Comparison of ENCODE assay signal across 22 mouse cellular contexts in genomic region chrX:8115275-8115674, GRCm38 (mm10). TPM values are rescaled to one million over a fixed set of nuclear protein-coding genes. Genes with fewer than 3 reads are reported as not detected.
DNase-seq lines count a peak whose midpoint lies in the region; ATAC-seq and TF ChIP-seq lines count a peak whose summit lies in the region.
"Had no signal": no experiment of that assay in that cellular context is flagged by ENCODE, and none has a peak within 500 bp of the region (broad histone marks: within the 10 kb centered on the region; RNA-seq: fewer than 3 reads in every experiment).

No protein-coding gene starts in this region.

- no peaks in the 10 kb centered on the region for H3K79me2 ChIP-seq in heart, adult 2 months (replicated peaks; ENCODE audit: control insufficient read depth, insufficient read depth, low read length)

- DNase-seq in heart, adult 2 months: no peak
- DNase-seq in heart, adult 8-10 months (ENCODE audit: low spot score): no peak
- no peak for DNase-seq in lung, embryonic 14.5 days
- DNase-seq in lung, postnatal 4 days: no peak
- DNase-seq in Patski (ENCODE audit: low read depth, low spot score): no peak
- no peak for DNase-seq in stomach, postnatal 0 days (ENCODE audit: low spot score)
- no peak for DNase-seq in T-cell, adult 2 months (ENCODE audit: low spot score)
- no peak for DNase-seq in heart, adult 11 months
- DNase-seq: adrenal gland, postnatal 14 days; cerebellum, adult 18-20 months; forebrain, postnatal 0 days; heart, adult 18-20 months; kidney, adult 11 months; kidney, postnatal 14 days; lung, adult 18-20 months; right cerebral cortex, postnatal 14 days; thymus, postnatal 14 days had no signal

- H3K9ac ChIP-seq in heart, adult 2 months (ENCODE audit: low read depth, low read length): no peak overlapping the region
- no peak overlapping the region for H3K9ac ChIP-seq in lung, embryonic 14.5 days
- no peak overlapping the region for H3K9ac ChIP-seq in stomach, postnatal 0 days (ENCODE audit: low read length)
- H3K9ac ChIP-seq: embryonic facial prominence, embryonic 13.5 days; forebrain, postnatal 0 days; hindbrain, embryonic 14.5 days; limb, embryonic 13.5 days; midbrain, embryonic 15.5 days had no signal

- WGBS in heart, adult 2 months: 64% methylated on average over 4 of the region's 4 CpGs
- WGBS in lung, embryonic 14.5 days: 63% methylated on average over 4 of the region's 4 CpGs
- WGBS in stomach, postnatal 0 days: 65% methylated on average over 4 of the region's 4 CpGs

- no peaks in the 10 kb centered on the region for H3K36me3 ChIP-seq in heart, adult 2 months (ENCODE audit: control insufficient read depth, insufficient read depth, low read length)
- no peaks in the 10 kb centered on the region for H3K36me3 ChIP-seq in lung, embryonic 14.5 days (ENCODE audit: insufficient read depth)
- no peaks in the 10 kb centered on the region for H3K36me3 ChIP-seq in stomach, postnatal 0 days (ENCODE audit: control insufficient read depth, insufficient read depth, low read length)
- H3K36me3 ChIP-seq: embryonic facial prominence, embryonic 13.5 days; limb, embryonic 13.5 days; midbrain, embryonic 15.5 days had no signal

- CTCF ChIA-PET in Patski (lab: Charles Lee): interaction anchor here (1.4 kb wide), 2 partner anchors 10 to 16 kb away, joined by 4 read pairs; no protein-coding TSS in a partner anchor

- ATAC-seq in lung, embryonic 14.5 days (ENCODE audit: insufficient read depth): no peak
- ATAC-seq in Patski: no peak
- ATAC-seq in stomach, postnatal 0 days (ENCODE audit: low FRiP score, low TSS enrichment): no peak
- ATAC-seq: forebrain, postnatal 0 days; midbrain, embryonic 15.5 days had no signal

- H3K27me3 ChIP-seq in heart, adult 2 months (ENCODE audit: control insufficient read depth, insufficient read depth, low read length): no peaks in the 10 kb centered on the region
- H3K27me3 ChIP-seq in lung, embryonic 14.5 days (ENCODE audit: insufficient read depth, low read length): no peaks in the 10 kb centered on the region
- H3K27me3 ChIP-seq in Patski: no peaks in the 10 kb centered on the region
- no peaks in the 10 kb centered on the region for H3K27me3 ChIP-seq in stomach, postnatal 0 days (ENCODE audit: control insufficient read depth, insufficient read depth, low read length)
- H3K27me3 ChIP-seq: embryonic facial prominence, embryonic 13.5 days; limb, embryonic 13.5 days; midbrain, embryonic 15.5 days had no signal

- no peak overlapping the region for H3K4me2 ChIP-seq in lung, embryonic 14.5 days
- H3K4me2 ChIP-seq in stomach, postnatal 0 days (replicated peaks; ENCODE audit: low read depth): no peak overlapping the region
- H3K4me2 ChIP-seq: embryonic facial prominence, embryonic 13.5 days; hindbrain, embryonic 14.5 days; limb, embryonic 13.5 days; midbrain, embryonic 15.5 days had no signal

- TF ChIP-seq EP300 in heart, adult 2 months (IDR thresholded peaks at IDR 0.05; ENCODE audit: insufficient read depth, low read depth, low read length): no peak
- no peak for TF ChIP-seq EP300 in stomach, postnatal 0 days (optimal IDR thresholded peaks at IDR 0.05)

- no peak for TF ChIP-seq POLR2A in heart, adult 2 months (IDR thresholded peaks at IDR 0.05; ENCODE audit: insufficient read depth, low read depth, low read length)

- intact Hi-C loops in heart, adult 2 months (cut with DNase I): no loop called here

- H3K4me3 ChIP-seq in heart, adult 2 months: no peak overlapping the region
- H3K4me3 ChIP-seq in lung, embryonic 14.5 days (ENCODE audit: low read depth, low read length): no peak overlapping the region
- H3K4me3 ChIP-seq in stomach, postnatal 0 days (ENCODE audit: low read depth, low read length): no peak overlapping the region
- H3K4me3 ChIP-seq: embryonic facial prominence, embryonic 13.5 days; limb, embryonic 13.5 days; midbrain, embryonic 15.5 days had no signal

- TF ChIP-seq CTCF in heart, adult 2 months (IDR thresholded peaks at IDR 0.05): peak; percentile 51
- peak; percentile 14; the same call in 1 of the 2 replicates for TF ChIP-seq CTCF in lung, embryonic 14.5 days (IDR thresholded peaks at IDR 0.05; ENCODE audit: low read depth)
- TF ChIP-seq CTCF in Patski (IDR thresholded peaks at IDR 0.05): peak; percentile 54
- peak; percentile 52 for TF ChIP-seq CTCF in stomach, postnatal 0 days (IDR thresholded peaks at IDR 0.05; ENCODE audit: low read depth)

- in situ Hi-C loops in Patski (cut with MboI; ENCODE audit: low pct_unique_long_range_greater_than_20kb): no loop called here

- H3K27ac ChIP-seq in heart, adult 2 months: no peak overlapping the region
- H3K27ac ChIP-seq in lung, embryonic 14.5 days (ENCODE audit: low read depth): no peak overlapping the region
- H3K27ac ChIP-seq in stomach, postnatal 0 days (replicated peaks): no peak overlapping the region
- H3K27ac ChIP-seq: embryonic facial prominence, embryonic 13.5 days; hindbrain, embryonic 14.5 days; limb, embryonic 13.5 days; midbrain, embryonic 15.5 days had no signal

- H3K9me3 ChIP-seq in lung, embryonic 14.5 days (ENCODE audit: low read depth, low read length): no peaks in the 10 kb centered on the region
- no peaks in the 10 kb centered on the region for H3K9me3 ChIP-seq in stomach, postnatal 0 days (ENCODE audit: control insufficient read depth, low read length)
- H3K9me3 ChIP-seq: embryonic facial prominence, embryonic 13.5 days; G1E; limb, embryonic 13.5 days; midbrain, embryonic 15.5 days had no signal

- POLR2A ChIA-PET in Patski (lab: Charles Lee): no interaction called here

- H3K4me1 ChIP-seq in heart, adult 2 months (ENCODE audit: control insufficient read depth, insufficient read depth, low read length): no peaks in the 10 kb centered on the region
- H3K4me1 ChIP-seq in lung, embryonic 14.5 days (ENCODE audit: insufficient read depth): no peaks in the 10 kb centered on the region
- H3K4me1 ChIP-seq in stomach, postnatal 0 days (replicated peaks; ENCODE audit: control insufficient read depth, insufficient read depth): no peaks in the 10 kb centered on the region
- H3K4me1 ChIP-seq: embryonic facial prominence, embryonic 13.5 days; limb, embryonic 13.5 days; midbrain, embryonic 15.5 days had no signal

RNA-seq across cellular contexts. Expression of gene Wdr13, which starts 17.4 kb away (rescaled TPM):
- total RNA-seq in heart, adult 2 months (2021): 10 to 100 TPM; 35.1 to 39.6 TPM
- polyA plus RNA-seq in heart, adult 2 months (2012; rRNA removed): 56.0 and 60.2 TPM in 2 replicates
- total RNA-seq in heart, adult 8-10 months (2022): 10 to 100 TPM; 34.2 to 48.2 (median 41.0) TPM
- polyA plus RNA-seq in lung, embryonic 14.5 days (2014; fragmentation: Nextera tagmentation; extraction: Ambion mirVana): 20.8 and 21.8 TPM in 2 replicates
- polyA plus RNA-seq in Patski (2021): 66.1 TPM
- polyA plus RNA-seq in stomach, postnatal 0 days (2015; fragmentation: Nextera tagmentation; extraction: Ambion mirVana): 15.6 and 16.7 TPM in 2 replicates

RNA-seq across cellular contexts. Expression of gene Was, which starts 25.0 kb away (rescaled TPM):
- total RNA-seq in heart, adult 2 months (2021): 1 to 10 TPM; 1.7 to 2.6 TPM
- polyA plus RNA-seq in heart, adult 2 months (2012; rRNA removed): 1.9 and 2.2 TPM in 2 replicates
- 1 to 10 TPM; 1.3 to 2.5 (median 1.6) TPM for total RNA-seq in heart, adult 8-10 months (2022)
- 0.43 and 0.60 TPM in 2 replicates for polyA plus RNA-seq in lung, embryonic 14.5 days (2014; fragmentation: Nextera tagmentation; extraction: Ambion mirVana)
- polyA plus RNA-seq in Patski (2021): 0.10 TPM
- polyA plus RNA-seq in stomach, postnatal 0 days (2015; fragmentation: Nextera tagmentation; extraction: Ambion mirVana): 0.39 and 0.42 TPM in 2 replicates

RNA-seq across cellular contexts. Expression of gene Rbm3, which starts 30.4 kb away (rescaled TPM):
- total RNA-seq in heart, adult 2 months (2021): 10 to 100 TPM; 38.1 to 78.9 TPM
- polyA plus RNA-seq in heart, adult 2 months (2012; rRNA removed): 44.1 and 55.3 TPM in 2 replicates
- 100 to 1,000 TPM in 1 of 4 experiments, 10 to 100 TPM in 3; 38.2 to 113 (median 59.5) TPM for total RNA-seq in heart, adult 8-10 months (2022)
- 589 and 659 TPM in 2 replicates for polyA plus RNA-seq in lung, embryonic 14.5 days (2014; fragmentation: Nextera tagmentation; extraction: Ambion mirVana)
- polyA plus RNA-seq in Patski (2021): 255 TPM
- polyA plus RNA-seq in stomach, postnatal 0 days (2015; fragmentation: Nextera tagmentation; extraction: Ambion mirVana): 599 and 659 TPM in 2 replicates

RNA-seq across cellular contexts. Expression of gene Suv39h1, which starts 40.7 kb away (rescaled TPM):
- 1 to 10 TPM; 3.6 to 3.9 TPM for total RNA-seq in heart, adult 2 months (2021)
- polyA plus RNA-seq in heart, adult 2 months (2012; rRNA removed): 4.6 and 6.1 TPM in 2 replicates
- 1 to 10 TPM; 4.0 to 6.4 (median 4.5) TPM for total RNA-seq in heart, adult 8-10 months (2022)
- 71.6 and 74.3 TPM in 2 replicates for polyA plus RNA-seq in lung, embryonic 14.5 days (2014; fragmentation: Nextera tagmentation; extraction: Ambion mirVana)
- polyA plus RNA-seq in Patski (2021): 31.9 TPM
- polyA plus RNA-seq in stomach, postnatal 0 days (2015; fragmentation: Nextera tagmentation; extraction: Ambion mirVana): 10.8 and 12.3 TPM in 2 replicates
